Mouse (Mus musculus) thymus, postnatal 0 days (tissue): ENCODE data around the gene Slc9a8. TPM values are rescaled to one million over a fixed set of nuclear protein-coding genes. Genes with fewer than 3 reads are reported as not detected.

Experiments used
- DNase-seq: peaks from one replicate; pipeline ENCODE4 v3.0.0-alpha.2; 2015; ENCODE audit warnings: low spot score
- polyA plus RNA-seq: library from polyadenylated mRNA; unstranded; fragments of >200 nt; fragmentation: Nextera tagmentation; extraction: Ambion mirVana; gene quantifications from 2 replicates; pipeline ENCODE4 v1.2.1, GENCODE M21; 2015

Gene Slc9a8
- polyA plus RNA-seq, 1 experiment from 2014 or later, result 19.7 TPM

GRCm38 (mm10) chr2:167414461-167414860, 7.1 kb upstream of the Slc9a8 start:
- DNase-seq, result no peak

DNA sequence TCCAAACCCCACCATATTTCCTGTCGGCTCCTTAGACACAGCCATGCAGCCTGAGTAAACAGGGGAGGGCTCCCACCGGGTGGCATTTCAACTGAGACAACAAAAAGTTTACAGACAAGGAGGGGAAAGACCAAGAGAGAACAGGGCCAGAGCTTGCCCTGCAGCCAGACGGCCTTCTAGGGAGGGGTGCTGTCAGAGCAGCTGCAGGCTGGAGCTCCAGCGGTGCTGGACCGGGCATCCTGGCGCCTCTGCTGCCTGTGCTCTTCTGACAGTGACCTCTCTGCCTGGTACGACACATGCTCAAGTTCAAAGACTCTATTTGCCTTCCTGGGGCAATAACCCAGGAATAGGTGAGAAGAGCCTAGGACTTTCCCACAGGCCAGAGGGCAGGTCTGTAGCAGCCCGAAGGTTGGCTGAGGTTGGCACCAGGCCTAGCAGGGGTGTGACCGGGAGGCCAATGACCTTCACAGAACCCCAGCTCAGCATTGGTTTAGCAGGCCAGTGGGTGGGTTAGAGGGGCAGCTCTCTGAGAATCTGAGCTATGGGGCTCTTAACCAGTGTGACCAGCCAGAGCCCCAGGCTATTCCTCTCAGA, 5.4 kb upstream of the Slc9a8 start:
- DNase-seq, result no peak

DNA sequence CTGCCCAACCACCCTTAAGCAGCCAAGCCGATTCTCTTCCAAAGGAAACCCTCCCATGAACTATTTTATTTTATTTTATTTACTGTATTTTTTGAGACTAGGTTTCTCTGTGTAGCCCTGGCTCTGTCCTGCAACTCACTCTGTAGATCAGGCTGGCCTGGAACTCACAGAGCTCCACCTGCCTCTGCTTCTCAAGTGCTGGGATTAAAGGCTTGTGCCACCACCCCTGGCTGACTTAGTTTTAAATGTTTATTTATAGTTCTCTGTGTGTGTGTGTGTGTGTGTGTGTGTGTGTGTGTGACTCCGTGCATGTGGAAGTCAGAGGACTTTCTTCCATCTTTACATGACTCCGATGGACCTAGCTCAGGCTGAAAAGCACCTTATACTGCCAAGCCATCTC, 4.5 kb upstream of the Slc9a8 start:
- DNase-seq, result no peak

- DNase-seq, result peak; percentile 49
Observed at GRCm38 (mm10) chr2:167417694-167418093, 3.8 kb upstream of the Slc9a8 start.

DNA sequence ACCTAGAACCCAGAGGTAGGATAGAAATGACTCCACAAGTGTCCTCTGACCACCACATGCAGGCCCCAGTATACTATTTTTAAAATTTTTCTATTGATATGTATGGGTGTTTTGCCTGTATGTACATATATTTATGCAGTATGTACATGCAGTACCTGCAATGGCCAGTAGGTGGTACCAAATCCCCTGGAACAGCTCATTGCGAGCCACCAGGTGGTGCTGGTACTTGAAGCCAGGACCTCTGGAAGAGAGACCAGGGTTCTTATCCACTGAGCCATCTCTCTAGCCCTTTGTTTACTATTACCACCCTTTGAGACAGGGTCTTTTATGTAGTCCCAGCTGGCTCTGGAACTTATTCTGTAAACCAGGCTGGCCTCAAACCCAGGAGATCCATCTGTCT, 2.3 kb upstream of the Slc9a8 start:
- DNase-seq, result peak; percentile 91

GRCm38 (mm10) chr2:167420811-167421241, 686 bp upstream of the Slc9a8 start:
- no peak for DNase-seq

GRCm38 (mm10) chr2:167422150-167422470, 598 bp downstream of the Slc9a8 start:
- no peak for DNase-seq

- DNase-seq, result no peak
Observed at GRCm38 (mm10) chr2:167423031-167423611, 1.6 kb downstream of the Slc9a8 start.

DNA sequence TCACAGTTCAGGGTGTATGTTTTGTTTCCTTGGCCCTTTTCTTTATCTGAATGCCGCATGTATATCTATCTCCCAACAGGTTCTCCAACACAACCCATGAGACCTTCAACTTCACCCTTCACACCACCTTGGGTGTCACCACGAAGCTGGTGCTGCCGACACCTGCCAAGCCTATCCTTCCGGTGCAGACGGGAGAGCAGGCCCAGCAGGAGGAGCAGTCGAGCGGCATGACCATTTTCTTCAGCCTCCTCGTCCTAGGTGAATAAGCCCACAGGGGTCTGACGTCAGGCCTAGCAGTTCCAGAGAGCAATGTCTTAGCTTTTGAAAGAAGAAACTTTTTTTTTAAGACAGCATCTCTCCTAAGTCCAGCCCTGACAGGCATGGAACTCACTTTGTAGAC, 2.5 kb downstream of the Slc9a8 start:
- DNase-seq, result no peak

DNA sequence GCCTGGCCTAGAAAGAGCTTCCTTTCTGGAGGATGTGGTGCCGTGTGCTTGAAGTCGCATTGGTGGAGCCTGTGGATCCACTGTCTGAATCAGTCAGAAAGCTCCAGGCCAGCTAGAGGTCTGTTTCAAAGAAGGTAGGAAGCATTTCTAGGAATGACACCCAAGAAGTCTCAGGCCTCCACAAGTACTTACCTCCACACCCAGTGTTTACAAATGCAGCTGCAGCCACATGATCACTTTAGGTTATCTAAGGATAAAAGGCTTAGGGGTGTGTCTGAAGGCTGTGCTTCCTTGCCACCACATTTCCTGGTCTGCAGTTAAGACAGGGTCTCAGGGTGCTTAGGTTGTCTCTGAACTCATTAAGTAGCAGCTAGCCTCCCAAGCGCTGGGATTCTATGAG, 3.0 kb downstream of the Slc9a8 start:
- peak; percentile 18 for DNase-seq

DNA sequence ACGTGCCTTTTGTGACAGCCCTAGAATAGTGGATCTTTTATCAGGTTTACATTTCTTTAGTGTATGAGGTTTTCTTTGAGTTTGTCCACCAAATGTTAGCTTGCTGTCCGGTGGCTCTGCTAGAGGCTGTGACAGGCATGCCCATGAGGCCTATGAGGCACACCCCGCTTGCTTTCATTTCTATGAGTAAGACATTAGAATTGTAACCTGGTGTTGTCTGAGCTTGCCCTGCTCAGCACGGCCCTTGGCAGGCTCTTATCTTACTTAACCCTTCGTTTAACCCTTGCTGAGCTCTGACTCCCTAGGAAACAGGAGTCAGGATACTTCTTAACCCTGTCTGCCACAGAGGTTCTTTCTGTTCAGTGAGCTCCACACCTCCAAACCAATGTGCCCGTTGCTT, 3.9 kb downstream of the Slc9a8 start:
- no peak for DNase-seq

DNA sequence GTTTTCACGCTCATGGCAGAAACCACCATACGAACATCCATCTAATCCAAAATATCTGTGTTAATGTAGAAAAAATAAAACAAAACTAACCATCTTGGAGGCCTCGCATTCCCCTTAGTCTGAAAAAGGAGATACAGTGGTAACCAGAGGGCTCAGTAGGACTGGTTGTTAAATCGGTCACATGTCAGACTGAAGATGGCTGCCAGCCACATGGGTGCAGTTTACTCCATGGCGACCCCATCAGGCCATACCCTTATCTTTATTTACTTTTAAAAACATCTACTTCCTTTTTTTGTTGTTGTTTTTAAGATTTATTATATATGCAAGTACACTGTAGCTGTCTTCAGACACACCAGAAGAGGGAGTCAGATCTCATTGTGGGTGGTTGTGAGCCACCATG, 8.1 kb downstream of the Slc9a8 start:
- no peak for DNase-seq

- DNase-seq, result no peak
Observed at GRCm38 (mm10) chr2:167430737-167431417, 9.4 kb downstream of the Slc9a8 start.

DNA sequence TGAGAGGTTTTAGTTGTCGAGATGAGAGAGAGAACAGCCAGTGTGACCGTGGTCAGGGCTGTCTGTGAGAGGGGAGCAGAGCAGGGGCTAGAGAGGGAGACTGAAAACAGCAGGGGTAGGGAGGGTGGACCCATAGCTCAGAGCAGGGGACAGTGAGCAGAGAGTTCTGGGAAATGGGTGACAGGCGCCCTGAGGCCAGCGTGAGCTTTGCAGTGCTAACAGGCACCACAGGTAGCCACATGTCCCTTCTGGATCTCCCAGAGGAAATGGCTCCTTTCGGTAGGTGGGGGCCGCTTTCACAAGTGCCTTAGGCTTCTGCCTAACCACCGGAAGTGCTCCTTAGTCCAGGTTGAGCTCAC, 9.9 kb downstream of the Slc9a8 start:
- no peak for DNase-seq

- DNase-seq, result no peak
Observed at GRCm38 (mm10) chr2:167434570-167434969, 13.1 kb downstream of the Slc9a8 start.

GRCm38 (mm10) chr2:167435631-167436030, 14.1 kb downstream of the Slc9a8 start:
- no peak for DNase-seq

DNA sequence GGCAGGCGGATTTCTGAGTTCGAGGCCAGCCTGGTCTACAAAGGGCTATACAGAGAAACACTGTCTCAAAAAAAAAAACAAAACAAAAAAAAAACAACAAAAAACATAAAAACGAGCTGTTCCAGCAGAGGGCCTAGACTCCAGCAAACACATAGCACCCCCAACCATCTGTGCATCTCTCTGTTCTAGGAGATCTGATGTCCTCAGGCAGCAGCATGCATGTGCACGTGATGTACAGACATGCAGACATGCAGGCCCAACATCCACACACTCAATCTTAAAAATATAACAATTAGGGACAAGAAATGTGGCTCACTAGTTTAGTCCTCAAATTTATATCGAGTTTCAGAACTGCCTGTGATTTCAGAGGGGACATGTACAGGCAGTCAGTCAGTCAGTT, 14.9 kb downstream of the Slc9a8 start:
- DNase-seq, result no peak

DNA sequence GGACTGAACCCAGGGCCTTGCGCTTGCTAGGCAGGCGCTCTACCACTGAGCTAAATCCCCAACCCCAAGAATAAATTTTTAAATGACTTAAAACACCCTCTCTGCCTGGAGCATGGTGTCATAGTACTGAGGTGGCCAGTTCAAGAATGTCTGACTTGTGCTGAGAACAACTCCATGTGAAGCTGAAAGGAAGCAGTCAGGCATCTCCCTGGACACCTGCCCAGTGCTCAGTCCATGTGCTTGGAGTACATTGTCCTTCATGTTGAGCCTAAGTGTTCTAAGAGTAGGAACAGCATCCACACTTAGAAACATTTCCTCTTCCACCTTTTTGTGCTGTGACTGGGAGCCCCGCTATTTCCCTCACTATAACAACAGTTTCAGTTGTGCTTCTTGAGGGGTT, 17.9 kb downstream of the Slc9a8 start:
- DNase-seq, result no peak

GRCm38 (mm10) chr2:167443411-167444193, 22.1 kb downstream of the Slc9a8 start:
- DNase-seq, result no peak

DNA sequence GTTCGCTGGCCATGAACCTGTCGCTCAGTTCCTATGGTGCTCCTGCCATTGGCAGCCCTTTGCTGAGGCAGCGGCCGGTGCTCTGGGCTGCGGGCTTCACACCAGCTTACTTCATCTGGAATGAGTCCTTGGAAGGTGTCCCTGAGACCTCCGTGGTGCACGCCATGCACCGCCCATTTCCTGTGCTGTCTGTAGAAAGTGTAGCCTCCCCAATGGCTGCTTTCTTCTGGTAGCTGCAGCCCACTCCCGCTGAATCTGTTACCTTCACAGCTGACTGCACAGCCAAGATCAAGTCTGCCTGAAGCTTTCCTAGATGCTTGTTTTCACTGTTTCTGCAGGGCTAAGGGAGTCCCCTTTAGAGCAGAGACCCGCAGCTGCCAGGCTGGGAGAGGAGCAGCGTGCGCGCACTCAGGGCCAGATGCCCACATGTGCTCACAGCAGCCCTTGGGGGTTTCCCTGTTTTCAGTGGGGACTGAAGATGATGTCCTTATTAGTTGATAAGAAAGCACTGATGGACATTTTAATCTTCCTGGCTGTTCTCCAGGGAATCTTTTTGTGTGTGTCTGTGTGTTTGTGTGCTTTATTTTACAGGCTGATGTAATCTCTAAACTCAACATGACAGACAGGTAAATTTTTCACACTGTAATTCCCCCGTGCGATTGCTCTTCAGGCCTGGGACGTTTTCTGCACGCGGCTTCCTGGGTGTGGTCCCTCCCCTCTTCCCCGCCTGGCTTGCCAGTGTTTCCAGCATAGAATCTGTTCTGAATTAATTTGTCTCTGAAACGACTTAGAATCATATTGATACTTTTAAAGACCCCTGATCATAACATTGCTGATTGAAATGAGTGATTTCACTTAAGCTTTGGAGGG, 24.6 kb downstream of the Slc9a8 start:
- DNase-seq, result no peak

DNA sequence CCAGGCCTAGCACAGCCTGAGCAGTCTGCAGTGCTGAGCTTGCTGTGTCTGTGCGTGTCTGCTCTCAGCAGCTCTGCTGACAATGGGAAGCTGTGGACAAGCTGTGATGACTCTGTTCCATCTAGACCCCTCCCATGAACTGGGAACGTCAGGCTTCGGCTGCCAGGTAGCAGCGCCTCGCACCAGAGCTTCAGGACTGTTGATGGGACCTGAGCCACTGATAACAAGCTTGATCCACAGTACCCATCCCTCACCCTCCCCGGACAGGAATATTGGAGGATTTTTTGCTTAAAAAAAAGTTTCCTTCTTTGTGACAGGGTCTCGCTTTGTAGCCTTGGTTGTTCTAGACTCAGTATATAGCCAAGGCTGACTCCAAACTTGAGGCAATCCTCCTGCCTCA, 25.7 kb downstream of the Slc9a8 start:
- no peak for DNase-seq
